Mouse (Mus musculus) megakaryocyte progenitor cell, adult 5-6 weeks (primary cell): Measurements from ENCODE around the gene Defb45. TPM values are rescaled to one million over a fixed set of nuclear protein-coding genes. Genes with fewer than 3 reads are reported as not detected.
A peak's percentile ranks its signal among the peaks of the same experiment; 100 is the strongest.

Experiments used
- ATAC-seq: replicated peaks from 2 replicates; pipeline ENCODE4 v1.8.0; 2016; ENCODE audit warnings: mild to moderate bottlenecking, moderate TSS enrichment, inconsistent platforms; ENCODE audit not compliant: poor library complexity
- total RNA-seq, 2 experiments: library from RNA; stranded (forward) in 1 of 2; stranded (reverse) in 1 of 2; fragments of 157-497, 149-512 nt in 1 of 2; fragments of 200-1000 nt in 1 of 2; gene quantifications; 2 replicates each; pipeline versions ENCODE4 v1.2.3 to v1.2.4; 2015 to 2017

Defb45 gene
- total RNA-seq (2015) (not detected in 2 replicates), total RNA-seq (2017) (not detected in 2 replicates)

- no peak for ATAC-seq
Measured at GRCm38 (mm10) chr2:152599299-152599698, at the start of gene Defb45. Gene Defb45, minus strand, starts transcription at chr2:152599399.

GRCm38 (mm10) chr2:152639406-152640113 lies 40.4 kb upstream of the Defb45 start:
- no peak for ATAC-seq

- no peak for ATAC-seq
Measured at GRCm38 (mm10) chr2:152638865-152639264, 39.7 kb upstream of the Defb45 start.

GRCm38 (mm10) chr2:152637381-152637780 lies 38.2 kb upstream of the Defb45 start:
- ATAC-seq: no peak

GRCm38 (mm10) chr2:152637006-152637322 lies 37.8 kb upstream of the Defb45 start:
- ATAC-seq: no peak

GRCm38 (mm10) chr2:152636246-152637005 lies 37.2 kb upstream of the Defb45 start:
- no peak for ATAC-seq

- no peak for ATAC-seq
Measured at GRCm38 (mm10) chr2:152634311-152634710, 35.1 kb upstream of the Defb45 start.

GRCm38 (mm10) chr2:152633334-152633733 lies 34.1 kb upstream of the Defb45 start:
- no peak for ATAC-seq

- ATAC-seq: no peak
Measured at GRCm38 (mm10) chr2:152629904-152630303, 30.7 kb upstream of the Defb45 start.

- no peak for ATAC-seq
Measured at GRCm38 (mm10) chr2:152629239-152629638, 30.0 kb upstream of the Defb45 start.

- ATAC-seq: no peak
Measured at GRCm38 (mm10) chr2:152628066-152628465, 28.9 kb upstream of the Defb45 start.

- peak; percentile 34 for ATAC-seq
Measured at GRCm38 (mm10) chr2:152626774-152627591, 27.8 kb upstream of the Defb45 start, which contains the start of gene Rem1. Gene Rem1, plus strand, starts transcription at chr2:152626951.

- no peak for ATAC-seq
Measured at GRCm38 (mm10) chr2:152625256-152625655, 26.1 kb upstream of the Defb45 start.

GRCm38 (mm10) chr2:152624566-152624965 lies 25.4 kb upstream of the Defb45 start:
- no peak for ATAC-seq

GRCm38 (mm10) chr2:152622953-152623352 lies 23.8 kb upstream of the Defb45 start, which contains the start of gene Defb25:
Gene Defb25, minus strand, starts transcription at chr2:152623053.
- ATAC-seq: no peak

GRCm38 (mm10) chr2:152622151-152622550 lies 23.0 kb upstream of the Defb45 start:
- ATAC-seq: no peak

GRCm38 (mm10) chr2:152620367-152621134 lies 21.4 kb upstream of the Defb45 start:
- ATAC-seq: peak; percentile 85

- no peak for ATAC-seq
Measured at GRCm38 (mm10) chr2:152617374-152617773, 18.2 kb upstream of the Defb45 start.

- ATAC-seq: no peak
Measured at GRCm38 (mm10) chr2:152616470-152616869, 17.3 kb upstream of the Defb45 start.

GRCm38 (mm10) chr2:152615563-152615962 lies 16.4 kb upstream of the Defb45 start:
- peak; percentile 93 for ATAC-seq

- ATAC-seq: no peak
Measured at GRCm38 (mm10) chr2:152612193-152612592, 13.0 kb upstream of the Defb45 start.
